Mouse (Mus musculus) neural tube, embryonic 14.5 days (tissue): Measurements from ENCODE around the gene Nudt21. TPM values are rescaled to one million over a fixed set of nuclear protein-coding genes. Genes with fewer than 3 reads are reported as not detected.

Experiments used
- ATAC-seq: fragments of 200-750 bp; cut with Nextera tagmentation; 2 replicates; pipeline ENCODE4 v1.8.0; 2017; ENCODE audit warnings: low read depth, mild to moderate bottlenecking, moderate TSS enrichment, moderate library complexity
- H3K27ac ChIP-seq: fragments of 300-500 bp; sonication (generic); 2 replicates; pipeline ENCODE4 v1.5.1; 2014; ENCODE audit warnings: low read depth, mild to moderate bottlenecking, control low read depth, low read length, moderate library complexity, mixed read lengths
- H3K27me3 ChIP-seq: fragments of 300-500 bp; sonication (generic); 2 replicates; pipeline ENCODE4 v1.6.1; 2014; ENCODE audit warnings: low read length; ENCODE audit not compliant: control insufficient read depth, insufficient read depth
- H3K36me3 ChIP-seq: fragments of 300-500 bp; sonication (generic); 2 replicates; pipeline ENCODE4 v1.6.1; 2014; ENCODE audit warnings: low read length, mixed read lengths; ENCODE audit not compliant: control insufficient read depth, insufficient read depth
- H3K4me1 ChIP-seq: fragments of 300-500 bp; sonication (generic); 2 replicates; pipeline ENCODE4 v1.6.1; 2014; ENCODE audit warnings: low read length; ENCODE audit not compliant: control insufficient read depth, insufficient read depth
- H3K4me2 ChIP-seq: fragments of 300-500 bp; sonication (generic); 2 replicates; pipeline ENCODE4 v1.6.1; 2014; ENCODE audit warnings: mild to moderate bottlenecking, low read depth, low read length, control low read depth
- H3K4me3 ChIP-seq: fragments of 300-500 bp; sonication (generic); 2 replicates; pipeline ENCODE4 v1.5.1; 2014; ENCODE audit warnings: low read depth, low read length, control low read depth, mixed read lengths
- H3K9ac ChIP-seq: fragments of 300-500 bp; sonication (generic); replicated peaks from 2 replicates; pipeline ENCODE4 v1.6.1; 2014; ENCODE audit warnings: low read depth, mild to moderate bottlenecking, control low read depth, low read length, mixed read lengths
- H3K9me3 ChIP-seq: fragments of 300-500 bp; sonication (generic); 2 replicates; pipeline ENCODE4 v1.6.1; 2016; ENCODE audit warnings: low read length; ENCODE audit not compliant: control insufficient read depth
- WGBS: fragments of 180-500 bp; shearing (Covaris S2); extraction: QIAGEN DNeasy Blood & Tissue Kit; methylation state at CpG from one replicate; pipeline ENCODE4 v1.1.7; 2014; 5-methylcytosine and 5-hydroxymethylcytosine counted together
- polyA plus RNA-seq: library from polyadenylated mRNA; unstranded; fragments of >200 nt; fragmentation: Nextera tagmentation; extraction: Ambion mirVana; gene quantifications from 2 replicates; pipeline ENCODE4 v1.2.1, GENCODE M21; 2014

Gene Nudt21
- polyA plus RNA-seq = 83.3 and 89.7 TPM in 2 replicates

- peaks cover 20% of the 10 kb centered on the region for H3K4me1 ChIP-seq
- peak; percentile 99 for ATAC-seq
- peak within 1 kb of the TSS; percentile 52 for H3K9ac ChIP-seq
- peak within 1 kb of the TSS; percentile 72 for H3K27ac ChIP-seq
- peak within 1 kb of the TSS; percentile 59 for H3K4me3 ChIP-seq
- peak within 1 kb of the TSS; percentile 87 for H3K4me2 ChIP-seq
- H3K9me3 ChIP-seq = no peaks in the 10 kb centered on the region
- H3K27me3 ChIP-seq = no peaks in the 10 kb centered on the region
- under 1% methylated on average over 41 of the region's 41 CpGs for WGBS
- peaks cover 3% of the 10 kb centered on the region; the same call in 1 of the 2 replicates for H3K36me3 ChIP-seq
Observed at GRCm38 (mm10) chr8:94036944-94037524, at the start of gene Nudt21, which contains the start of gene Ogfod1. Gene Nudt21, minus strand, starts transcription at chr8:94037031. Gene Ogfod1, plus strand, starts transcription at chr8:94037198.

- Histone ChIP-seq H3K4me2 (no peak overlapping the region), H3K4me3 (no peak overlapping the region), H3K9me3 (no peaks in the 10 kb centered on the region), H3K4me1 (no peaks in the 10 kb centered on the region), H3K9ac (no peak overlapping the region), H3K27ac (no peak overlapping the region), H3K27me3 (no peaks in the 10 kb centered on the region), H3K36me3 (peaks cover 14% of the 10 kb centered on the region)
- no peak for ATAC-seq
- 68% methylated on average over 12 of the region's 12 CpGs for WGBS
Observed at GRCm38 (mm10) chr8:94076461-94077192, 39.8 kb upstream of the Nudt21 start.

- H3K27ac ChIP-seq = no peak overlapping the region
- H3K27me3 ChIP-seq = no peaks in the 10 kb centered on the region
- H3K4me2 ChIP-seq = no peak overlapping the region
- H3K9ac ChIP-seq = no peak overlapping the region
- no peak overlapping the region for H3K4me3 ChIP-seq
- H3K36me3 ChIP-seq = peaks cover 17% of the 10 kb centered on the region
- ATAC-seq = no peak
- H3K9me3 ChIP-seq = no peaks in the 10 kb centered on the region
- 94% methylated on average over 7 of the region's 7 CpGs for WGBS
- no peaks in the 10 kb centered on the region for H3K4me1 ChIP-seq
Observed at GRCm38 (mm10) chr8:94068793-94069192, 32.0 kb upstream of the Nudt21 start.

- Histone ChIP-seq H3K4me3 (no peak overlapping the region), H3K27me3 (no peaks in the 10 kb centered on the region), H3K4me1 (no peaks in the 10 kb centered on the region), H3K9ac (no peak overlapping the region), H3K9me3 (no peaks in the 10 kb centered on the region), H3K4me2 (no peak overlapping the region), H3K36me3 (peaks cover 19% of the 10 kb centered on the region), H3K27ac (no peak overlapping the region)
- WGBS = 24% methylated on average over 11 of the region's 11 CpGs
- peak; percentile 75; the same call in 1 of the 2 replicates for ATAC-seq
Observed at GRCm38 (mm10) chr8:94066121-94066863, 29.5 kb upstream of the Nudt21 start.

DNA sequence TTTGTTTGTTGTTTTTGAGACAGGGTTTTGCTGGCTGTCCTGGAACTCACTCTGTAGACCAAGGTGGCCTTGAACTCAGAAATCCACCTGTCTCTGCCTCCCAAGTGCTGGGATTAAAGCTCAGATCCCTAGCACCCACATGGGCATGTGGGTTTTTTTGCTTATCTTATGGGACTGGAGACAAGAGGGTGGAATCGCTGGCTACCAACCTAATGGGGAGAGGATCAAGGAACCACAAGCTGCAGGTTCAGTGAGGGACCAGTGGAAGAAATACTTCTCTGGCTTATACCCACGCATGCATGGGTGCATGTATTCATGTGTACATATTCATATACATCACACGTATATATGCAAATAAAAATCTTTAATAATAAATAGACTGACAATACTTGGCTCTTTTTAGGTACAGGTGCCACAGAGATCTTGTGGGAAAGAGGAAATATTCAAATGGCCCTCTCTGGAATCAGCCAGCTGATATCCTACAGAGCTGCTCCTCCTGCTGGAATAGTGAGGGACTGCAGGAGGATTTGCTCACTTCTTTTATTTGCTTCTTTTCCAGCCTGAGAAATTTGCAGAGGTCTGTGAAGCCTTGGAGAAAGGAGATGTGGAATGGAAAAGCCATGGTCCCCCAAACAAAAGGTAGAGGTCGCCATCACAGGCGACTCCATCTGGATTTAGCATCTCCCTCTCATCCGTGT lies 20.5 kb upstream of the Nudt21 start:
- H3K27ac ChIP-seq = no peak overlapping the region
- 70% methylated on average over 6 of the region's 6 CpGs for WGBS
- no peaks in the 10 kb centered on the region for H3K27me3 ChIP-seq
- no peaks in the 10 kb centered on the region for H3K9me3 ChIP-seq
- no peaks in the 10 kb centered on the region for H3K4me1 ChIP-seq
- no peak for ATAC-seq
- H3K36me3 ChIP-seq = peaks cover 30% of the 10 kb centered on the region
- no peak overlapping the region for H3K4me2 ChIP-seq
- H3K9ac ChIP-seq = no peak overlapping the region
- no peak overlapping the region for H3K4me3 ChIP-seq

DNA sequence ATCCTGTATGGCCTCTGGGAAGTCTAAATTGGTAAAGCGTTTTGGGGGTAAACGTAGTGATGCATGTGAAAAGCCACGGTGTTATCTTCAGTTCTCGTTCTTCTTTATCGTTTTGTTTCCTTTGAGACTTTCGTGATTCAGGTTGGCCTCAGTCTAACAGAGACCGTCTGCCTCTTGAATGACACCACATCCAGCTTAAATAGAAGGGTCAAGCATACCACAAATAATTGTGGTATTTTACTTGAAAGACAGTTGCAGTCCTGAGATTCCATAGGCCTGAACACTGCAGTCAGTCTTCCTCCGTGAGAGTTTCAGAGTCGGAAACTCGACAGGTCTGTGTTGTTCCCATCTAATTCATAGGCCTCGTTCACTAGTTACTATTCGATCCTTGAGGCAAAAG lies 15.9 kb upstream of the Nudt21 start:
- H3K9me3 ChIP-seq = no peaks in the 10 kb centered on the region
- H3K36me3 ChIP-seq = peaks cover 25% of the 10 kb centered on the region
- no peak overlapping the region for H3K4me2 ChIP-seq
- H3K9ac ChIP-seq = no peak overlapping the region
- no peaks in the 10 kb centered on the region for H3K27me3 ChIP-seq
- H3K4me3 ChIP-seq = no peak overlapping the region
- no peaks in the 10 kb centered on the region for H3K4me1 ChIP-seq
- WGBS = 92% methylated on average over 12 of the region's 12 CpGs
- no peak overlapping the region for H3K27ac ChIP-seq
- ATAC-seq = no peak

DNA sequence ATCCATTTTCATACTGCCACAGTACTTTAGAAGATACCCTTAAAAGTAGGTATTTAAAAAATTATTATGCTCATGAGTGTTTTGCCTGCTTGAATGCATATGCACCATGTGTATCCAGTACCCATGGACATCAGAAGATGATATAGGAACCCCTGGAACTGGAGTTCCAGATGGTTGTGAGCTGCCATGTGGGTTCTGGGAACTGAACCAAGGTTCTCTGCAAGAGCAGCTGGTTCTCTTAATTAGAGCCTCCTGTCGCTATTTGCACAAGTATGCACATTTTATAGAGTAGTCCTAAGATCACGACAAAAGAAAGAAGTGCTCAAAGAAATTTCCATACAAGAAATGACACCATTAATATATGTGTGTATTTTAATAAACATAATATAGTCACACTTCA lies 11.0 kb upstream of the Nudt21 start:
- Histone ChIP-seq H3K27me3 (no peaks in the 10 kb centered on the region), H3K36me3 (peaks cover 7% of the 10 kb centered on the region; the same call in 1 of the 2 replicates), H3K9ac (no peak overlapping the region), H3K27ac (no peak overlapping the region), H3K4me1 (no peaks in the 10 kb centered on the region), H3K4me3 (no peak overlapping the region), H3K9me3 (no peaks in the 10 kb centered on the region), H3K4me2 (no peak overlapping the region)
- 86% methylated on average over 2 of the region's 2 CpGs for WGBS
- no peak for ATAC-seq

DNA sequence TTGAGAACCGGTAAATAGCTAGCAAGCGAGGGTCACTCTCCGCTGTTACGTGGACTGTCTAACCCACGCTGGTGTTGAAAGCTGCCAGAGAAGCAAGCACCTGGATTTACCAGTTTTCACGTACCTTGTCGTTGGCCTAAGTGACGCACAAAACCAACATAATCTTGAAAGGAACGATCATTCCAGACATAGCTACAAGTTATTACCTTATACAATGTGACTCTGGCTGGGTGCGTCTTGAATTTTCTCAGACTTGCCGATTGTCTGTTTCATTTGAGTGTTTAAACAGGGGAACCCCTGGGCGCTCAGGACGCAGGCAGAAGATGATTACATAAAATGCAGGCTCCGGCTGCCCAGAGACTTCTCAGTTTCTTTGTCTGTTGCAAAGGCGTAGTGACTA lies 975 bp upstream of the Nudt21 start:
- H3K4me1 ChIP-seq = peaks cover 20% of the 10 kb centered on the region
- H3K4me3 ChIP-seq = peak overlapping the region; percentile 59
- no peak overlapping the region for H3K27ac ChIP-seq
- H3K27me3 ChIP-seq = no peaks in the 10 kb centered on the region
- H3K9me3 ChIP-seq = no peaks in the 10 kb centered on the region
- H3K4me2 ChIP-seq = peak overlapping the region; percentile 71
- no peak for ATAC-seq
- H3K9ac ChIP-seq = peak overlapping the region; percentile 52
- 8% methylated on average over 15 of the region's 15 CpGs for WGBS
- peaks cover 3% of the 10 kb centered on the region; the same call in 1 of the 2 replicates for H3K36me3 ChIP-seq
